26 mouse cellular contexts compared by ENCODE assay signal in the genomic region with DNA sequence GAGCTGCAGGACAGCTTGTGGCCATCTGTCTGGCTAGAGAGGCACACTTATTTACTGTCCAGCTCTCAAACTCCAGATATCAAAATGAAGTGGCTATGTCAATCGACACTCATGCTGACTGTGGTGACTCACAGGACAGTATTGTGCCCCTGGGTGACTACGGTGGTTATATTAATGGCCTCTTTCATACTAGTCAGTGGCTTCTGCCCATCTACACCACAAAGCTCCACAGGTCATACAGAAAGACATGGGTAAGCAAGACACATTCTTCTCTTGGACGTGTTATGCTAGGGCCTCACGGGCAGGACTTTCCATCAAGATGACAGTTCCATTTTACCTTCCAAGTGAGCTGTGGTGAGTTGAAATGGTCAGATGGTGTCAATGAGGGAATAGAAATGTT.
A peak's percentile ranks its signal among the peaks of the same experiment; 100 is the strongest.
DNase-seq lines count a peak whose midpoint lies in the region; ATAC-seq and TF ChIP-seq lines count a peak whose summit lies in the region.
"Had no signal": no experiment of that assay in that cellular context is flagged by ENCODE, and none has a peak within 500 bp of the region (broad histone marks: within the 10 kb centered on the region; RNA-seq: fewer than 3 reads in every experiment).

No protein-coding gene starts in this region.

- TF ChIP-seq EP300 in heart, adult 2 months (IDR thresholded peaks at IDR 0.05; ENCODE audit: insufficient read depth, low read depth, low read length): no peak

- no peak for TF ChIP-seq CTCF in heart, adult 2 months (IDR thresholded peaks at IDR 0.05)

- intact Hi-C loops in heart, adult 2 months (cut with DNase I): no loop called here

- no peaks in the 10 kb centered on the region for H3K9me3 ChIP-seq in heart, embryonic 10.5 days
- no peaks in the 10 kb centered on the region for H3K9me3 ChIP-seq in embryonic facial prominence, embryonic 15.5 days (replicated peaks)
- H3K9me3 ChIP-seq: embryonic facial prominence, embryonic 12.5 days; forebrain, embryonic 10.5 days; hindbrain, embryonic 10.5 days; hindbrain, embryonic 13.5 days; intestine, embryonic 15.5 days had no signal

- 60% methylated on average over 4 of the region's 4 CpGs for WGBS in heart, adult 2 months
- WGBS in heart, embryonic 10.5 days: 60% methylated on average over 4 of the region's 4 CpGs
- WGBS in embryonic facial prominence, embryonic 15.5 days: 89% methylated on average over 4 of the region's 4 CpGs

- TF ChIP-seq POLR2A in heart, adult 2 months (IDR thresholded peaks at IDR 0.05; ENCODE audit: insufficient read depth, low read depth, low read length): no peak

- no peak overlapping the region for H3K4me3 ChIP-seq in heart, adult 2 months
- H3K4me3 ChIP-seq in heart, embryonic 10.5 days: no peak overlapping the region
- no peak overlapping the region for H3K4me3 ChIP-seq in embryonic facial prominence, embryonic 15.5 days (replicated peaks)
- H3K4me3 ChIP-seq: embryonic facial prominence, embryonic 12.5 days; forebrain, embryonic 10.5 days; hindbrain, embryonic 10.5 days; hindbrain, embryonic 13.5 days; intestine, embryonic 15.5 days had no signal

- H3K79me2 ChIP-seq in heart, adult 2 months (replicated peaks; ENCODE audit: control insufficient read depth, insufficient read depth, low read length): no peaks in the 10 kb centered on the region

- no peak overlapping the region for H3K9ac ChIP-seq in heart, adult 2 months (ENCODE audit: low read depth, low read length)
- no peak overlapping the region for H3K9ac ChIP-seq in embryonic facial prominence, embryonic 15.5 days
- H3K9ac ChIP-seq: embryonic facial prominence, embryonic 12.5 days; hindbrain, embryonic 13.5 days; intestine, embryonic 15.5 days had no signal

- peaks cover 8% of the 10 kb centered on the region for H3K4me1 ChIP-seq in heart, adult 2 months (ENCODE audit: control insufficient read depth, insufficient read depth, low read length)
- H3K4me1 ChIP-seq in heart, embryonic 10.5 days: peaks cover 26% of the 10 kb centered on the region
- peaks cover 8% of the 10 kb centered on the region for H3K4me1 ChIP-seq in embryonic facial prominence, embryonic 15.5 days
- H3K4me1 ChIP-seq: hindbrain, embryonic 10.5 days; intestine, embryonic 15.5 days had no signal

- DNase-seq in heart, adult 2 months: no peak
- DNase-seq in heart, embryonic 10.5 days (ENCODE audit: low spot score): no peak
- DNase-seq in 3134 (ENCODE audit: extremely low read depth, insufficient read length, low spot score) (peak; percentile 26), 3T3-L1 (ENCODE audit: low read depth, low spot score) (peak; percentile 76)
- no peak for DNase-seq in urinary bladder, adult 2 months (ENCODE audit: low spot score)
- DNase-seq: adrenal gland, adult 8-10 months; adrenal gland, postnatal 25 days; B cell, adult 2 months; cerebellum, adult 18-20 months; cerebellum, adult 9-10 months; gastrocnemius, postnatal 14 days; heart, postnatal 10 days; heart, postnatal 36 days; kidney, adult 11 months; kidney, adult 8-10 months had no signal

- ATAC-seq in embryonic facial prominence, embryonic 15.5 days (ENCODE audit: insufficient number of reproducible peaks, low FRiP score, low TSS enrichment, low read depth): no peak
- ATAC-seq: activated CD4-positive, CD25-positive, alpha-beta regulatory T cell, adult 4 months; forebrain, embryonic 14.5 days; hindbrain, embryonic 16.5 days; intestine, embryonic 15.5 days had no signal

- H3K27me3 ChIP-seq in heart, adult 2 months (ENCODE audit: control insufficient read depth, insufficient read depth, low read length): no peaks in the 10 kb centered on the region
- no peaks in the 10 kb centered on the region for H3K27me3 ChIP-seq in heart, embryonic 10.5 days (ENCODE audit: insufficient read depth, poor library complexity, severe bottlenecking)
- no peaks in the 10 kb centered on the region for H3K27me3 ChIP-seq in embryonic facial prominence, embryonic 15.5 days
- H3K27me3 ChIP-seq: CH12.LX; embryonic facial prominence, embryonic 12.5 days; hindbrain, embryonic 13.5 days; intestine, embryonic 15.5 days had no signal

- no peak overlapping the region for H3K4me2 ChIP-seq in embryonic facial prominence, embryonic 15.5 days (replicated peaks)
- H3K4me2 ChIP-seq: embryonic facial prominence, embryonic 12.5 days; hindbrain, embryonic 13.5 days; intestine, embryonic 15.5 days had no signal

- H3K36me3 ChIP-seq in heart, adult 2 months (ENCODE audit: control insufficient read depth, insufficient read depth, low read length): no peaks in the 10 kb centered on the region; the same call in 1 of the 2 replicates
- H3K36me3 ChIP-seq in heart, embryonic 10.5 days: no peaks in the 10 kb centered on the region
- no peaks in the 10 kb centered on the region for H3K36me3 ChIP-seq in embryonic facial prominence, embryonic 15.5 days
- H3K36me3 ChIP-seq: embryonic facial prominence, embryonic 12.5 days; forebrain, embryonic 10.5 days; G1E; hindbrain, embryonic 10.5 days; hindbrain, embryonic 13.5 days; intestine, embryonic 15.5 days had no signal

- peak overlapping the region; percentile 31 for H3K27ac ChIP-seq in heart, adult 2 months
- H3K27ac ChIP-seq in heart, embryonic 10.5 days: no peak overlapping the region
- 0 out of 2 replicates have a peak overlapping the region, but pooled peaks have one; percentile 17 for H3K27ac ChIP-seq in embryonic facial prominence, embryonic 15.5 days (replicated peaks)
- H3K27ac ChIP-seq: embryonic facial prominence, embryonic 12.5 days; forebrain, embryonic 10.5 days; hindbrain, embryonic 10.5 days; hindbrain, embryonic 13.5 days; intestine, embryonic 15.5 days had no signal

Comparison
In these comparisons a context has a peak if more than half of its experiments do, and no peak if none do; other contexts are left out.
1. DNase-seq: peak in 3134 (single experiment) and 3T3-L1 (single experiment); none in heart, adult 2 months (0 of 2), heart, embryonic 10.5 days (single experiment) and urinary bladder, adult 2 months (single experiment).